Mouse (Mus musculus) myocyte (in vitro differentiated cells): Measurements from ENCODE around the gene Macrod2. TPM values are rescaled to one million over a fixed set of nuclear protein-coding genes. Genes with fewer than 3 reads are reported as not detected.

Experiments
- H3K27me3 ChIP-seq: one replicate; pipeline ENCODE4 v1.6.1; 2011; ENCODE audit not compliant: control insufficient read depth, insufficient read depth, insufficient read length
- H3K36me3 ChIP-seq: one replicate; pipeline ENCODE4 v1.6.1; 2011; ENCODE audit not compliant: control insufficient read depth, insufficient read depth
- H3K4me2 ChIP-seq: one replicate; pipeline ENCODE4 v1.6.1; 2011; ENCODE audit warnings: low read depth, control low read depth
- H3K4me3 ChIP-seq: one replicate; pipeline ENCODE4 v1.5.1; 2011; ENCODE audit warnings: mild to moderate bottlenecking, control low read depth, moderate library complexity
- H3K79me2 ChIP-seq: one replicate; pipeline ENCODE4 v1.6.1; 2011; ENCODE audit not compliant: control insufficient read depth, insufficient read depth
- H3ac ChIP-seq: one replicate; pipeline ENCODE4 v1.6.1; 2011; ENCODE audit not compliant: control insufficient read depth, insufficient read length
- CEBPB ChIP-seq: IDR thresholded peaks from 2 replicates; pipeline ENCODE4 v1.6.1; 2011; ENCODE audit warnings: mild to moderate bottlenecking, moderate library complexity; ENCODE audit not compliant: poor library complexity, insufficient read depth, severe bottlenecking
- E2F4 ChIP-seq: IDR thresholded peaks from one replicate; pipeline ENCODE4 v1.6.1; 2011; ENCODE audit warnings: mild to moderate bottlenecking, control low read depth, moderate library complexity; ENCODE audit not compliant: insufficient read depth
- MAX ChIP-seq: IDR thresholded peaks from one replicate; pipeline ENCODE4 v1.6.1; 2011; ENCODE audit warnings: low read depth, mild to moderate bottlenecking, control low read depth
- MYOD1 ChIP-seq, 3 experiments: IDR thresholded peaks; one replicate each; pipeline ENCODE4 v1.6.1; 2011; ENCODE audit warnings: control low read depth in 2 of 3, low read depth in 2 of 3, mild to moderate bottlenecking in 2 of 3, moderate library complexity in 1 of 3; ENCODE audit not compliant: insufficient read length in 2 of 3, control insufficient read depth in 1 of 3
- MYOG ChIP-seq, 3 experiments: IDR thresholded peaks; one replicate each; pipeline ENCODE4 v1.6.1; 2011; ENCODE audit warnings: control low read depth in 2 of 3, low read depth in 2 of 3, mild to moderate bottlenecking in 2 of 3; ENCODE audit not compliant: insufficient read length in 2 of 3, control insufficient read depth in 1 of 3, insufficient read depth in 1 of 3
- POLR2A ChIP-seq: IDR thresholded peaks from one replicate; pipeline ENCODE4 v1.6.1; 2011; ENCODE audit warnings: low read depth, mild to moderate bottlenecking, control low read depth, moderate library complexity; ENCODE audit not compliant: insufficient read length
- POLR2AphosphoS2 ChIP-seq: IDR thresholded peaks from one replicate; pipeline ENCODE4 v1.6.1; 2011; ENCODE audit warnings: low read depth, control low read depth; ENCODE audit not compliant: insufficient read length
- REST ChIP-seq: IDR thresholded peaks from one replicate; pipeline ENCODE4 v1.6.1; 2011; ENCODE audit warnings: mild to moderate bottlenecking, control low read depth, moderate library complexity; ENCODE audit not compliant: insufficient read depth, insufficient read length
- SRF ChIP-seq: IDR thresholded peaks from one replicate; pipeline ENCODE4 v1.6.1; 2011; ENCODE audit warnings: low read depth; ENCODE audit not compliant: control insufficient read depth, insufficient read length
- TCF12 ChIP-seq: IDR thresholded peaks from one replicate; pipeline ENCODE4 v1.6.1; 2011; ENCODE audit warnings: mild to moderate bottlenecking, control low read depth; ENCODE audit not compliant: poor library complexity, insufficient read depth, severe bottlenecking
- TCF3 ChIP-seq: IDR thresholded peaks from one replicate; pipeline ENCODE4 v1.6.1; 2011; ENCODE audit warnings: low read depth, control low read depth; ENCODE audit not compliant: insufficient read length
- USF1 ChIP-seq: IDR thresholded peaks from one replicate; pipeline ENCODE4 v1.6.1; 2011; ENCODE audit warnings: low read depth, mild to moderate bottlenecking, control low read depth, moderate library complexity
- polyA plus RNA-seq: library from polyadenylated mRNA; unstranded; fragments of >200 nt; fragmentation: generic; extraction: Trizol; gene quantifications from one replicate; pipeline ENCODE4 v1.2.1, GENCODE M21; 2012; ENCODE audit warnings: missing spikeins

Gene Macrod2
- polyA plus RNA-seq, 1 experiment = 0.96 TPM

DNA sequence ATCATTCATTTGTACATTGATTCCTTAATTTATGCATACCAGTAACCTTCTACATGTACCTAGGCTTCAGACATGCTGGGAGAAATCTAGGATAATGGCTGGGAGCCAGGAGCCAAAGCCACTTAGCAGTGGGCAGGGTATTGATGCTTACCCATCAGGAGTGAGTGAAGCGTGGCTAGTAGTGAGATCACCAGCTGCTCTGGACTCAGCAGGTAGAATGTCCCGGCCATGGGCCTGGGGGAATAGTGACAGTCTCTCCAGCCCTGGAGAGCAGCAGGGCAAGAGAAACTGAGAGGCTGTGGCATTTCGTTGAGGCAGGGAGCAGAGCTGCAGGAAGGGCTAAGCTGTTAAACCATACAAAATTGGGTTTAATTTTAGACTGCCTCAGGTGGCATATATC lies 435.0 kb downstream of the Macrod2 start:
- Histone ChIP-seq H3K79me2 (no peaks in the 10 kb centered on the region), H3K4me2 (no peak overlapping the region), H3K4me3 (no peak overlapping the region), H3ac (no peak overlapping the region), H3K36me3 (no peaks in the 10 kb centered on the region), H3K27me3 (no peaks in the 10 kb centered on the region)
- no peak for TF ChIP-seq USF1
- no peak for TF ChIP-seq MYOG (IDR thresholded peaks at IDR 0.05; ENCODE audit: control insufficient read depth in 1 of 3, insufficient read depth in 1 of 3, insufficient read length in 2 of 3, low read depth in 2 of 3)
- TF ChIP-seq POLR2AphosphoS2 = no peak
- no peak for TF ChIP-seq SRF
- no peak for TF ChIP-seq CEBPB
- TF ChIP-seq MYOD1 (IDR thresholded peaks at IDR 0.05; ENCODE audit: control insufficient read depth in 1 of 3, insufficient read length in 2 of 3, low read depth in 2 of 3) = no peak
- TF ChIP-seq POLR2A = no peak
- no peak for TF ChIP-seq TCF12
- no peak for TF ChIP-seq E2F4
- no peak for TF ChIP-seq TCF3
- TF ChIP-seq MAX = no peak
- TF ChIP-seq REST = no peak

DNA sequence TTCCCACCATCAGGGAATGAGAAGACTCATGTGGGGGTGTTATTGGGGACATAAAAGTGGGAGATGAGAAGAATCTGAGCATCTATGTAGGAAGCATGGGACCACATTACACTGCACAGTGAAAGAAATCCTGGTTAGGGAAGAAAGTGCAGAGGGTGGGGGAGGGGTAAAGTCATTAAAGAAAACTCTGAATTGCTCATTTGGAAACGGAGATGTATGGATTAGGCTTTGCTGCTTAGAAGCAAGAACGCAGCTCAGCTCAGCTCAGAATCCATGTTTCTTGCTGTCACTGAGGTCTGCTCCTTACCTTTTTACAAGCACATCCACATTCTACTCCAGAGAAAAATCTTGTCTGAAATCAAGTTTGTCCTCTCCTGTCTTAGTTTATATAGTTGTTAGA lies 444.3 kb downstream of the Macrod2 start:
- Histone ChIP-seq H3K4me2 (no peak overlapping the region), H3K4me3 (no peak overlapping the region), H3ac (no peak overlapping the region), H3K27me3 (no peaks in the 10 kb centered on the region), H3K36me3 (no peaks in the 10 kb centered on the region), H3K79me2 (no peaks in the 10 kb centered on the region)
- TF ChIP-seq MAX (no peak), TCF3 (no peak), MYOG (IDR thresholded peaks at IDR 0.05; ENCODE audit: control insufficient read depth in 1 of 3, insufficient read depth in 1 of 3, insufficient read length in 2 of 3, low read depth in 2 of 3) (no peak), REST (no peak), CEBPB (no peak), POLR2A (no peak), MYOD1 (IDR thresholded peaks at IDR 0.05; ENCODE audit: control insufficient read depth in 1 of 3, insufficient read length in 2 of 3, low read depth in 2 of 3) (no peak), TCF12 (no peak), SRF (no peak), E2F4 (no peak), POLR2AphosphoS2 (no peak), USF1 (no peak)

DNA sequence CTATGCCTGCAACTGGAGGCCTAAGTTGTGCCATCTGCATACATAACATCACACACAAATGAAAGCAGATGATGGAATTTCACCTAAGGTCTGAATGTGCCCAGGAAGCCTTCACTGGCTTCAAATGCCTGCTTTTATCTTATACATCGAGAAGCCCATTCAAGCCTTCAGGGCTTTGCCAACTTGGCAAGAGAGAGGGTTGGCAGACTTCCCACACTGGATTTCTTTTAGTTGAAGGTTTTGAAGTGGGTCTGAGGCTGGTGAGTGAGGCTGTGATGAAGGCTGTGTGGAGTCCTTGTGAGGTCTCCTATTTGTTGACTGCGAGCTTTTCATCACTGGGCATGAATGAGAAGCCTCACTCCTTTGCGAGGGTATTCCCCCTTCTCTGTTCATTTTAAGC lies 444.8 kb downstream of the Macrod2 start:
- Histone ChIP-seq H3ac (no peak overlapping the region), H3K27me3 (no peaks in the 10 kb centered on the region), H3K4me3 (no peak overlapping the region), H3K36me3 (no peaks in the 10 kb centered on the region), H3K4me2 (no peak overlapping the region), H3K79me2 (no peaks in the 10 kb centered on the region)
- TF ChIP-seq POLR2AphosphoS2 (no peak), USF1 (no peak), MYOG (IDR thresholded peaks at IDR 0.05; ENCODE audit: control insufficient read depth in 1 of 3, insufficient read depth in 1 of 3, insufficient read length in 2 of 3, low read depth in 2 of 3) (no peak)

DNA sequence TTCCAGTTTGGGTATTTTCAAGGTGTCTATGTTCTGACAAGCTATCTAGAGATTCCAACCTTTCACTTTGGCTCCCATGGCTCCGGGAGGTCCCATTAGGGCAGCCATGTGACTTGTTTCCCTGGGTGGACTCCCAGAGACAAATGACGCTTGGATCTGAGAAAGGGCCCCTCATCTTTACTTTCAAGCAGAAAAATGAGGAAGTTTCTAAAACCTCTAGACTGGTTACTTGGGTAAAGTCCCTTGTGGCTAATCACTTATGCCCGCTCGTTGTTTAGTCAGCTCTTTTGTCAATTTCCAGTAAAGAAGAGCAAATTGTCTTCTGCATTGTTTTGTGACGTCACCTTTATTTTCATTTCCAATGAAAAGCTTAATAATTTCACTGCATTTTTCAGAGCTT lies 448.9 kb downstream of the Macrod2 start:
- Histone ChIP-seq H3ac (no peak overlapping the region), H3K27me3 (no peaks in the 10 kb centered on the region), H3K36me3 (no peaks in the 10 kb centered on the region), H3K4me3 (no peak overlapping the region), H3K79me2 (no peaks in the 10 kb centered on the region), H3K4me2 (no peak overlapping the region)
- TF ChIP-seq REST (no peak), SRF (no peak), POLR2AphosphoS2 (no peak), MYOG (IDR thresholded peaks at IDR 0.05; ENCODE audit: control insufficient read depth in 1 of 3, insufficient read depth in 1 of 3, insufficient read length in 2 of 3, low read depth in 2 of 3) (no peak), TCF12 (no peak), MYOD1 (IDR thresholded peaks at IDR 0.05; ENCODE audit: control insufficient read depth in 1 of 3, insufficient read length in 2 of 3, low read depth in 2 of 3) (no peak), TCF3 (no peak), CEBPB (no peak), E2F4 (no peak), POLR2A (no peak), MAX (no peak), USF1 (no peak)

DNA sequence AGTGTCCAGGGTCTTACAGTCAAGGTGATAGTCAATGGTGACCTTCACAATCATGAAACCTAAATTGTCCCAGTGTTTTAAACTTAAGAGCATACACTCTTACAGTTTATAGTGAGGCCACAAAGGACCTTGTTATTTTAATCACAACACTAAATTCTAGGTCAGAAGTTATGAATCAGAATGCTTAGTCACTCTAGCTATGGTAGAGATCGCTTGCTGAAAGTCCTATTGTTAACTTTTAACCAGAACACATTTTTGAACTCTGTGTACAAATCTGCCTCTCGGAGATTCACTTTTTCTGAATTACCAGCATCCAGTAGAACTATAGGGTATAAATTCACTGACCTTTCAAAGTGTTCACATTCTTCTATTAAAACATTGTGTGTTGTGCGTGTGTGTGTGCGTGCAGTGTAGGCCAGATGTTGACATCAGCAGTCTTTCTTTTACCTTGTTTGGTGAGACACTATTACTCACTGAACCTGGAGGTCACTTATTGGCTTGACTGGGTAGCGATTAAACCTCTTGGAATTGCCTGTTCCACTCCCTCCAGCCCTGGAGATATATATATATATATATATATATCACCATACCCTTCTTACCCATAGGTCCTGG lies 452.8 kb downstream of the Macrod2 start:
- Histone ChIP-seq H3K4me2 (no peak overlapping the region), H3K4me3 (no peak overlapping the region), H3K27me3 (no peaks in the 10 kb centered on the region), H3K79me2 (no peaks in the 10 kb centered on the region), H3K36me3 (no peaks in the 10 kb centered on the region), H3ac (no peak overlapping the region)
- TF ChIP-seq USF1 (no peak), CEBPB (no peak), MYOD1 (IDR thresholded peaks at IDR 0.05; ENCODE audit: control insufficient read depth in 1 of 3, insufficient read length in 2 of 3, low read depth in 2 of 3) (no peak), REST (no peak), POLR2A (no peak), MAX (no peak), E2F4 (no peak), SRF (no peak), MYOG (IDR thresholded peaks at IDR 0.05; ENCODE audit: control insufficient read depth in 1 of 3, insufficient read depth in 1 of 3, insufficient read length in 2 of 3, low read depth in 2 of 3) (no peak), TCF12 (no peak), POLR2AphosphoS2 (no peak), TCF3 (no peak)
